Mouse (Mus musculus): ENCODE measurements around the gene Znfx1. TPM values are rescaled to one million over a fixed set of nuclear protein-coding genes. Genes with fewer than 3 reads are reported as not detected.

The Znfx1 gene
- polyA plus RNA-seq, 1 experiment = 29.9 TPM

DNA sequence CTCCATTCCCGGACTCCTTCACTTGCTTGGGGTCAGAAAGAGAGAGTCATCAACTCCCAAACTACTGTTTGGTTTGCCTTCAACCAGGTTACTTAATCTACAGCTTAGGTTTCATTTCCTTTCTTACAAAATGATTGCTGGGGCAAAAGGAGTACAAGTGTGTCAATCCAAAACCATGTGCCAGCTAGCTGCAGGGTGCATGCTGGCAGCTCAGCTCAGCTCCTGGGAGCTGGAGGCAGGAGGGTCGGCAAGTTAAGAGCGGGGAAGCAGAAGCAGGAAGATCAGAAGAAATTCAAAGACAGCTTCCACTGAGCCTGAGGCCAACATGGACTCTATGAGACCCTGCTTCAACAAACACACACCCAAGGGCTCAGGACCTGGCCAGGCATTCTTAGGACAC is 2.5 kb downstream of the Znfx1 start:
- H3K27me3 ChIP-seq (ENCODE audit: control insufficient read depth, insufficient read depth, low read length) = no peaks in the 10 kb centered on the region
- no peak for DNase-seq (ENCODE audit: low read depth in 1 of 2, low spot score in 2 of 2)
- no peak overlapping the region for H3K4me3 ChIP-seq (ENCODE audit: extremely low read depth, insufficient read depth, insufficient read length)
- peaks cover 15% of the 10 kb centered on the region for H3K4me1 ChIP-seq (ENCODE audit: control insufficient read depth, insufficient read depth, insufficient read length)
- H3K27ac ChIP-seq (ENCODE audit: insufficient read depth, low read length) = peak overlapping the region; percentile 31
- H3K36me3 ChIP-seq (ENCODE audit: control insufficient read depth, insufficient read depth, low read length) = peaks cover 23% of the 10 kb centered on the region
- TF ChIP-seq CTCF (IDR thresholded peaks at IDR 0.05; ENCODE audit: extremely low read depth, insufficient read depth, insufficient read length, insufficient replicate concordance) (no peak), POLR2A (IDR thresholded peaks at IDR 0.05; ENCODE audit: low read depth, low read length) (no peak)
- 74% methylated on average over 3 of the region's 3 CpGs for WGBS

DNA sequence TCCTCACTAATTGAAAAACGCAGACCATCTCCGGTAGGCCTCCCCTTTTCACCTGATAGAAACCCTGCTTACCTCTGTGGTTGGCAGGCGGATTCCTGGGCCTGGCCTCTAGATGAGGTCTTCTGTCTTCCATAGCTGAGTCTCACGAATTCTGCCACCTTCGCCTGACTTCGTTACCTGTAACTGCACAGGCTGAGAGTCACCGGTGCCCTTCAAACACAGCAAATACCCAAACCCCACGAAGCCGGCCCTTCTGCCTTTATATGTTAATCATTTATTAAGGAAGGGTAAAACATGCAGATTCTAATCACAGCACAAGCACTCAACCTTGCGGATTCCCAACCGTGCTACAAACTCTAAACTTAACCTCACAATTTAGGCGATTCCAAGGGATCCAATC is 2.9 kb downstream of the Znfx1 start:
- peaks cover 23% of the 10 kb centered on the region for H3K36me3 ChIP-seq (ENCODE audit: control insufficient read depth, insufficient read depth, low read length)

DNA sequence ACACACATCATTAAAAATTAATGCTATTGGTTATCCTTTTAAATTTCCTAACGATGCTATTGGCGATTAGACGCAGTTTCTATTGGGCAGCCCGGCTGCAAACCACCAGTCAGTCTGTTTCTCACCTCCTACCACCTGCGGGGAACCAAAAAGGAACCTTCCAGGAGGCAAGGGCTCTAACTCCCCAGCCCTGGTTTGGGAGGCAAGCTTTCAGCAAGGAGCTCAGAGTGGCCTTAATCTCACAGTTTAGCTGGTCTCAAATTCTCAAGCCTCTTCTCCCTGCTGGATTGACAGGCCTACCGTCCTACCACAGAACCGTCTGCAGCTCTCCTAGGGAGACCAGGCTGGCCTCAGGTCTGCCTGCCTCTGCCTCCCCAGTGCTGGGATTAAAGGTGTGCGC is 3.3 kb downstream of the Znfx1 start:
- 0 out of 2 replicates have a peak overlapping the region, but pooled peaks have one; percentile 15 for H3K27ac ChIP-seq (ENCODE audit: insufficient read depth, low read length)
- DNase-seq (ENCODE audit: low read depth in 1 of 2, low spot score in 2 of 2) = no peak
- peaks cover 19% of the 10 kb centered on the region for H3K4me1 ChIP-seq (ENCODE audit: control insufficient read depth, insufficient read depth, insufficient read length)
- 89% methylated on average over 8 of the region's 8 CpGs for WGBS
- no peak overlapping the region for H3K4me3 ChIP-seq (ENCODE audit: extremely low read depth, insufficient read depth, insufficient read length)
- no peaks in the 10 kb centered on the region for H3K27me3 ChIP-seq (ENCODE audit: control insufficient read depth, insufficient read depth, low read length)
- H3K36me3 ChIP-seq (ENCODE audit: control insufficient read depth, insufficient read depth, low read length) = peaks cover 24% of the 10 kb centered on the region
- TF ChIP-seq POLR2A (IDR thresholded peaks at IDR 0.05; ENCODE audit: low read depth, low read length) = no peak
- TF ChIP-seq CTCF (IDR thresholded peaks at IDR 0.05; ENCODE audit: extremely low read depth, insufficient read depth, insufficient read length, insufficient replicate concordance) = no peak

More for the DNA sequence above, 2.9 kb downstream of the Znfx1 start:
- 90% methylated on average over 12 of the region's 12 CpGs for WGBS
- Histone ChIP-seq H3K4me3 (ENCODE audit: extremely low read depth, insufficient read depth, insufficient read length) (no peak overlapping the region), H3K27ac (ENCODE audit: insufficient read depth, low read length) (0 out of 2 replicates have a peak overlapping the region, but pooled peaks have one; percentile 15), H3K27me3 (ENCODE audit: control insufficient read depth, insufficient read depth, low read length) (no peaks in the 10 kb centered on the region), H3K4me1 (ENCODE audit: control insufficient read depth, insufficient read depth, insufficient read length) (peaks cover 19% of the 10 kb centered on the region)
- TF ChIP-seq POLR2A (IDR thresholded peaks at IDR 0.05; ENCODE audit: low read depth, low read length) (no peak), CTCF (IDR thresholded peaks at IDR 0.05; ENCODE audit: extremely low read depth, insufficient read depth, insufficient read length, insufficient replicate concordance) (no peak)
- DNase-seq (ENCODE audit: low read depth in 1 of 2, low spot score in 2 of 2) = no peak

DNA sequence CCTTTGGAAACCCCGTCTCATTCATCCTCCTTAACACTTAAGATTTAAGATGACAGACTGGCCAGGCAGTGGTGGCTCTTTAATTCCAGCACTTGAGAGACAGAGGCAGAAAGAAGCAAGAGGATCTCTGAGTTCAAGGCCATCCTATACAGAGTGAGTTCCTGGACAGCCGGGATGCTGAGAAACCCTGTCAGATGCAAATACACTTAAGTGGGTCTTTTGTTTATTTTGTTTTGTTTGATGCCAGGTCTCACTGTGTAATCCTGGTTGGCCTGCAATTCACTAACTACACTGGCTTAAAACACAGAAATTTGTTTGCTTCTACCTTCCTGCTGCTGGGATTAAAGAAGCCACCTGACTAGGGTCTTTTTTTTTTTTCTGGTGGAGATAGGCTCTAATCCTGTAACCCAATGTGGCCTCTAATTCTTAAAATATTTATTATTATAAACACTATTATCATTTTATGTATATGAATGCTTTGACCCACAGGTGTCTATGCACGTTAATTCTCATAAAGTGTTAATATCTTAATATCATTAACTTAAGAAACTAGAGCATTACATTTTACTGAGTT is 3.9 kb downstream of the Znfx1 start:
- Histone ChIP-seq H3K4me3 (ENCODE audit: extremely low read depth, insufficient read depth, insufficient read length) (no peak overlapping the region), H3K27ac (ENCODE audit: insufficient read depth, low read length) (no peak overlapping the region), H3K36me3 (ENCODE audit: control insufficient read depth, insufficient read depth, low read length) (peaks cover 26% of the 10 kb centered on the region), H3K27me3 (ENCODE audit: control insufficient read depth, insufficient read depth, low read length) (no peaks in the 10 kb centered on the region), H3K4me1 (ENCODE audit: control insufficient read depth, insufficient read depth, insufficient read length) (peaks cover 19% of the 10 kb centered on the region)
- 87% methylated on average over 3 of the region's 3 CpGs for WGBS
- no peak for DNase-seq (ENCODE audit: low read depth in 1 of 2, low spot score in 2 of 2)
- TF ChIP-seq CTCF (IDR thresholded peaks at IDR 0.05; ENCODE audit: extremely low read depth, insufficient read depth, insufficient read length, insufficient replicate concordance) = no peak
- no peak for TF ChIP-seq POLR2A (IDR thresholded peaks at IDR 0.05; ENCODE audit: low read depth, low read length)

DNA sequence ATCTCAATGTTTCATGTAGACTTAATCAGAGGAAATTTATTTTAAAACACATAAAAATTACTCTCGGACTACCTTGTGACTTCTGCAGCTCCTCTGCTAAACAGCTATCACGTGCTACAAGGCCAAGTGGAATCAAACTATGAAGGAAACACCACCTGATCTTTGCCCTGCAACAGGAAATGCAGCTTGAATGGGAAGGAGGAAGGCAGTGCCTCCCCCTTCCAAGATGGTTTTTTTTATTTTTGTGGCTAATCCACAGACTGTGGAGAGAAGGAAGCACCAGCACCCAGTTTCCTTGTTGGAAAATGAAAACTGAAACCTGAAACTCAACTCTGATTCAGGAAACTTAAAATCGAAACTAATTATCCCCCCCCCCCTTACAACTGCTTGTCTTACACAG is 4.6 kb downstream of the Znfx1 start:
- H3K27me3 ChIP-seq (ENCODE audit: control insufficient read depth, insufficient read depth, low read length) = no peaks in the 10 kb centered on the region
- H3K4me3 ChIP-seq (ENCODE audit: extremely low read depth, insufficient read depth, insufficient read length) = no peak overlapping the region
- H3K27ac ChIP-seq (ENCODE audit: insufficient read depth, low read length) = 0 out of 2 replicates have a peak overlapping the region, but pooled peaks have one; percentile 0
- no peak for TF ChIP-seq CTCF (IDR thresholded peaks at IDR 0.05; ENCODE audit: extremely low read depth, insufficient read depth, insufficient read length, insufficient replicate concordance)
- no peak for DNase-seq (ENCODE audit: low read depth in 1 of 2, low spot score in 2 of 2)
- 21% methylated on average over 3 of the region's 3 CpGs for WGBS
- H3K4me1 ChIP-seq (ENCODE audit: control insufficient read depth, insufficient read depth, insufficient read length) = peaks cover 19% of the 10 kb centered on the region; the same call in 1 of the 2 replicates
- H3K36me3 ChIP-seq (ENCODE audit: control insufficient read depth, insufficient read depth, low read length) = peaks cover 29% of the 10 kb centered on the region

DNA sequence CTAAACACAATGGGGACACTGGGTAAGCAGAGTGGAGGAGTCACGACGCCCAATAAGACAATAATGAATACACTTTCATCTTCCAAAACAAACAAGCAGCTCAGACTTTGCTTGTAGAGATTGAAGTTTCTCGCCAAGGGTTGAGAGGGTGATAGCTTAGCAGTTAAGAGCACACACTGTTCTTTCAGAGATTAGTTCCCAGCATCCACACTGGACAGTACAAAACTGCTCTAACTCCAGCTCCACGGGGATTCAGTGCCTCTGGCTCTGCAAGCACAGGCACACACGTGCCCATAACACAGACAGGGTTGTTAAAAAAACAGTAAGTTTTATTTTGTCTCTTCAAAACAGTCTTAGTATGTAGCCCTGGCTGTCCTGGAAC is 5.9 kb downstream of the Znfx1 start:
- WGBS = 91% methylated on average over 5 of the region's 5 CpGs
- no peaks in the 10 kb centered on the region for H3K27me3 ChIP-seq (ENCODE audit: control insufficient read depth, insufficient read depth, low read length)
- H3K27ac ChIP-seq (ENCODE audit: insufficient read depth, low read length) = no peak overlapping the region
- H3K4me1 ChIP-seq (ENCODE audit: control insufficient read depth, insufficient read depth, insufficient read length) = peaks cover 19% of the 10 kb centered on the region; the same call in 1 of the 2 replicates
- peaks cover 32% of the 10 kb centered on the region for H3K36me3 ChIP-seq (ENCODE audit: control insufficient read depth, insufficient read depth, low read length)
- TF ChIP-seq POLR2A (IDR thresholded peaks at IDR 0.05; ENCODE audit: low read depth, low read length) (no peak), CTCF (IDR thresholded peaks at IDR 0.05; ENCODE audit: extremely low read depth, insufficient read depth, insufficient read length, insufficient replicate concordance) (no peak)
- no peak for DNase-seq (ENCODE audit: low read depth in 1 of 2, low spot score in 2 of 2)
- no peak overlapping the region for H3K4me3 ChIP-seq (ENCODE audit: extremely low read depth, insufficient read depth, insufficient read length)

DNA sequence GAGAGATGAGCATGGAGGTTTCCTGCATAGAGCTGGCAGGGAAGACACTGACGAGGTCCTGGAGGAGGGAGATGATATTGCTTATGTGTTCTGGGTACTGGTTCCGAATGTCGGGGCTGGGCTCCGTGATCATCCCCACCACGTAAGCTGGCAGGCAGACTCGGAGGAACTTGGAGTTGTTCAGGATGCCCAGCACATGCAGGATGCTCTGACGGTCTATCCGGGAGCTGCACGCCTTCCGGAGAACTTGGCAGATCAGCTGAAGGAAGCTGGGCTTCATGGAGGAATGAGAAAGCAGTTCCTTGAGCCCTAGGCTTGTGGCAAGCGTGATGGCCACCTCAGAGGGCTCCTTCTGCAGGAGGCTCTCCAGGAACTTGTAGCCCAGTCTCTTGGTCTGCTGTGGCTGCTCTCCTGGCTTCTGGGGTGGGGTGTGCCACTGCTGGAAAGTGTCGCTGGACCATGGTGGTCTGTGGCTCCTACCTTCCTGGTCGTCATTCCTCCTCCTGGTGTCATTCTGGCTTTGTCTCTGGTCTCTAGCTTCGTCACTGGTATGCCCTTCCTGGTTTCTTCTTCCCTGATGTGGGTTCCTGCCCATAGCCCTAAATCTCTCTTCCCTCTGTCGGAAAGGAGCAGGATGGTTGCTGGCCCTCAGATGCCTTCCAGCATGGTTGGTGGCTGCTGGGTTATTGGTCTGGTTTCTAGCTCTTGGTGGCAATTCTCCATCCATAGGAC is 6.4 kb downstream of the Znfx1 start:
- TF ChIP-seq CTCF (IDR thresholded peaks at IDR 0.05; ENCODE audit: extremely low read depth, insufficient read depth, insufficient read length, insufficient replicate concordance) (no peak), POLR2A (IDR thresholded peaks at IDR 0.05; ENCODE audit: low read depth, low read length) (no peak)
- DNase-seq (ENCODE audit: low read depth in 1 of 2, low spot score in 2 of 2) = no peak
- Histone ChIP-seq H3K27me3 (ENCODE audit: control insufficient read depth, insufficient read depth, low read length) (no peaks in the 10 kb centered on the region), H3K4me3 (ENCODE audit: extremely low read depth, insufficient read depth, insufficient read length) (no peak overlapping the region), H3K4me1 (ENCODE audit: control insufficient read depth, insufficient read depth, insufficient read length) (peaks cover 13% of the 10 kb centered on the region; the same call in 1 of the 2 replicates), H3K27ac (ENCODE audit: insufficient read depth, low read length) (no peak overlapping the region), H3K36me3 (ENCODE audit: control insufficient read depth, insufficient read depth, low read length) (peaks cover 32% of the 10 kb centered on the region)
- 94% methylated on average over 15 of the region's 15 CpGs for WGBS
